Mouse (Mus musculus) forebrain, embryonic 11.5 days (tissue): Measurements from ENCODE around the gene Slc35f2. TPM values are rescaled to one million over a fixed set of nuclear protein-coding genes. Genes with fewer than 3 reads are reported as not detected.

Experiments used
- ATAC-seq: fragments of 200-750 bp; cut with Nextera tagmentation; replicated peaks from 2 replicates; pipeline ENCODE4 v1.8.0; 2017; ENCODE audit warnings: moderate TSS enrichment; ENCODE audit not compliant: low FRiP score
- DNase-seq: peaks from one replicate; pipeline ENCODE4 v3.0.0-alpha.2; 2017; ENCODE audit warnings: low spot score
- H3K27ac ChIP-seq: fragments of 300-500 bp; sonication (generic); 2 replicates; pipeline ENCODE4 v1.5.1; 2014; ENCODE audit warnings: low read depth, low read length
- H3K27me3 ChIP-seq: fragments of 300-500 bp; sonication (generic); 2 replicates; pipeline ENCODE4 v1.6.1; 2014; ENCODE audit warnings: mild to moderate bottlenecking, low read length, mixed read lengths; ENCODE audit not compliant: control insufficient read depth, insufficient read depth
- H3K36me3 ChIP-seq: fragments of 300-500 bp; sonication (generic); 2 replicates; pipeline ENCODE4 v1.6.1; 2014; ENCODE audit warnings: mild to moderate bottlenecking, low read length, moderate library complexity, mixed read lengths; ENCODE audit not compliant: control insufficient read depth, insufficient read depth
- H3K4me1 ChIP-seq: fragments of 300-500 bp; sonication (generic); replicated peaks from 2 replicates; pipeline ENCODE4 v1.6.1; 2014; ENCODE audit warnings: low read length, mixed read lengths; ENCODE audit not compliant: control insufficient read depth, insufficient read depth
- H3K4me2 ChIP-seq: fragments of 300-500 bp; sonication (generic); 2 replicates; pipeline ENCODE4 v1.6.1; 2014; ENCODE audit warnings: low read depth, mild to moderate bottlenecking, low read length, moderate library complexity, mixed read lengths; ENCODE audit not compliant: severe bottlenecking
- H3K4me3 ChIP-seq: fragments of 300-500 bp; sonication (generic); 2 replicates; pipeline ENCODE4 v1.5.1; 2014; ENCODE audit warnings: low read depth, low read length
- H3K9ac ChIP-seq: fragments of 300-500 bp; sonication (generic); 2 replicates; pipeline ENCODE4 v1.6.1; 2014; ENCODE audit warnings: low read length
- H3K9me3 ChIP-seq: fragments of 300-500 bp; sonication (generic); 2 replicates; pipeline ENCODE4 v1.6.1; 2016; ENCODE audit warnings: low read length, mixed read lengths; ENCODE audit not compliant: control insufficient read depth
- WGBS: fragments of 180-500 bp; shearing (Covaris S2); extraction: QIAGEN DNeasy Blood & Tissue Kit; methylation state at CpG from one replicate; pipeline ENCODE4 v1.1.7; 2014; 5-methylcytosine and 5-hydroxymethylcytosine counted together
- polyA plus RNA-seq: library from polyadenylated mRNA; unstranded; fragments of >200 nt; fragmentation: Nextera tagmentation; extraction: Ambion mirVana; gene quantifications from 2 replicates; pipeline ENCODE4 v1.2.1, GENCODE M21; 2014

The Slc35f2 gene
- polyA plus RNA-seq, 1 experiment from 2014 or later, result 4.6 TPM

DNA sequence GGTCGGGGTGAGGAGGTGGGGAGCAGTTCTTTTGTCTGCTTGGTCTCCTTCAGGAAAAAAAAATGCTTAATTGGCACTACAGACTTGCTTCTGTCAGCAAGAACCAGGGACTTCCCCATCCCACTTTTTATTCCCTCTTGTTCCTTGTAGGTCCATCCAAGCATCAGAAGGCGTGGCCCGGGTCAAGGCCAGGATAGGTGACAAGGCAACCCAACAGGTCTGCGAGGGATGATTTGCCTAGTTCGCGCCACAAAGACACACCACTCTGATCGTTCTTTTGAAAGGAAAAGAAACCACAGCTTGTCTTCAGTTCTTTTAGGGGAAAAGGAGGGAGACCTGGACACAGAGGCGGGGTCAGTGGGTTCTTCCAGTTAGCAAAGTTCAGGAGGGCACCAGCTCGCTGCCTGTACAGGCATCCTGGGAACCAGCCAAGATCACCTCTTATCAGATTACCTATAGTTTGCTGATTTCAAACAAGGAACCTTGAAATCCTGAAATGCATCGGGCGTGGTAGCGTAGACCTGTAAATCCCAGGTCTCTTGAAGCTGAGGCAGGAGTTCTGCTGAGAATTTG is 481 bp upstream of the Slc35f2 start:
- DNase-seq, result no peak
- Histone ChIP-seq H3K9ac (no peak overlapping the region), H3K9me3 (no peaks in the 10 kb centered on the region), H3K4me2 (peak overlapping the region; percentile 98), H3K27ac (no peak overlapping the region), H3K27me3 (peaks cover 18% of the 10 kb centered on the region), H3K4me3 (peak overlapping the region; percentile 54), H3K36me3 (no peaks in the 10 kb centered on the region), H3K4me1 (peaks cover 8% of the 10 kb centered on the region)
- 47% methylated on average over 12 of the region's 12 CpGs for WGBS
- no peak for ATAC-seq

GRCm38 (mm10) chr9:53772121-53772561 is 803 bp downstream of the Slc35f2 start:
- Histone ChIP-seq H3K36me3 (no peaks in the 10 kb centered on the region), H3K9me3 (no peaks in the 10 kb centered on the region), H3K4me2 (peak overlapping the region; percentile 98), H3K4me3 (peak overlapping the region; percentile 54), H3K9ac (peak overlapping the region; percentile 56), H3K27me3 (peaks cover 18% of the 10 kb centered on the region), H3K27ac (no peak overlapping the region), H3K4me1 (peaks cover 8% of the 10 kb centered on the region)
- ATAC-seq, result no peak
- WGBS, result 2% methylated on average over 17 of the region's 17 CpGs
- DNase-seq, result peak; percentile 55

GRCm38 (mm10) chr9:53775511-53775910 is 4.2 kb downstream of the Slc35f2 start:
- ATAC-seq, result no peak
- WGBS, result 79% methylated on average over 2 of the region's 2 CpGs
- no peak overlapping the region for H3K4me3 ChIP-seq
- H3K9me3 ChIP-seq, result no peaks in the 10 kb centered on the region
- no peak for DNase-seq
- H3K36me3 ChIP-seq, result no peaks in the 10 kb centered on the region
- H3K27ac ChIP-seq, result no peak overlapping the region
- peaks cover 16% of the 10 kb centered on the region for H3K27me3 ChIP-seq
- H3K4me2 ChIP-seq, result no peak overlapping the region
- peaks cover 8% of the 10 kb centered on the region for H3K4me1 ChIP-seq
- H3K9ac ChIP-seq, result no peak overlapping the region

GRCm38 (mm10) chr9:53786561-53787407 is 15.4 kb downstream of the Slc35f2 start:
- Histone ChIP-seq H3K4me1 (no peaks in the 10 kb centered on the region), H3K27me3 (no peaks in the 10 kb centered on the region), H3K9ac (no peak overlapping the region), H3K9me3 (no peaks in the 10 kb centered on the region; the same call in 1 of the 2 replicates), H3K4me3 (no peak overlapping the region), H3K27ac (no peak overlapping the region), H3K36me3 (no peaks in the 10 kb centered on the region), H3K4me2 (no peak overlapping the region)
- 86% methylated on average over 16 of the region's 16 CpGs for WGBS
- DNase-seq (no peak), ATAC-seq (no peak)

GRCm38 (mm10) chr9:53793830-53794330 is 22.5 kb downstream of the Slc35f2 start:
- no peaks in the 10 kb centered on the region for H3K36me3 ChIP-seq
- no peaks in the 10 kb centered on the region for H3K4me1 ChIP-seq
- H3K9ac ChIP-seq, result no peak overlapping the region
- no peaks in the 10 kb centered on the region for H3K9me3 ChIP-seq
- no peaks in the 10 kb centered on the region for H3K27me3 ChIP-seq
- WGBS, result 52% methylated on average over 1 of the region's 1 CpGs
- DNase-seq (no peak), ATAC-seq (no peak)
- no peak overlapping the region for H3K4me2 ChIP-seq
- no peak overlapping the region for H3K4me3 ChIP-seq
- H3K27ac ChIP-seq, result no peak overlapping the region

DNA sequence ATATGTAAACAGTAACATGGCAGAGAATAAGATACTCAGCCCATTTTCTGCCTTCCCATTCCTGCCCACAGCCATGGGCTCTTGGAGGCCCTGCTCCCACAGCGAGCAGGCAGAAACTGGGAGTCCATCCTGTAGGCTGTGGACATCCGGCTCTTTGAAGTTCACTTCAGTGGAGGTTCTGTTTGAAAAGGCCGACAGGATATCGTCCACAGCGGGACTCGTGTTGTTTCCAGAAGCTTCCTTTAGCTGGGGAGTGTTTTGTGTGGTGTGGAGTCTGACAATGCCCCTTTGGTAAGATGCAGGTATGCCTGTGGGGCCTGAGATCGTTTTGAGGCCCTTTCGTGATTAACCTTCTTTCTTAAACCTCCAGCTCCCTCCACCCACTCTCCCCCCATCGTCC is 23.2 kb downstream of the Slc35f2 start:
- Histone ChIP-seq H3K27me3 (no peaks in the 10 kb centered on the region), H3K27ac (0 out of 2 replicates have a peak overlapping the region, but pooled peaks have one; percentile 37), H3K9ac (no peak overlapping the region), H3K4me3 (no peak overlapping the region), H3K36me3 (no peaks in the 10 kb centered on the region), H3K9me3 (no peaks in the 10 kb centered on the region), H3K4me1 (no peaks in the 10 kb centered on the region), H3K4me2 (no peak overlapping the region)
- DNase-seq, result peak; percentile 52
- WGBS, result 51% methylated on average over 9 of the region's 9 CpGs
- 0 out of 2 replicates have a peak, but pooled peaks have one; percentile 10 for ATAC-seq

- Histone ChIP-seq H3K9me3 (no peaks in the 10 kb centered on the region), H3K9ac (no peak overlapping the region), H3K36me3 (no peaks in the 10 kb centered on the region), H3K27me3 (no peaks in the 10 kb centered on the region), H3K4me2 (no peak overlapping the region), H3K4me3 (no peak overlapping the region), H3K4me1 (no peaks in the 10 kb centered on the region), H3K27ac (no peak overlapping the region)
- DNase-seq, result no peak
- no peak for ATAC-seq
These were observed 24.0 kb downstream of the Slc35f2 start for GRCm38 (mm10) chr9:53795351-53795750.

DNA sequence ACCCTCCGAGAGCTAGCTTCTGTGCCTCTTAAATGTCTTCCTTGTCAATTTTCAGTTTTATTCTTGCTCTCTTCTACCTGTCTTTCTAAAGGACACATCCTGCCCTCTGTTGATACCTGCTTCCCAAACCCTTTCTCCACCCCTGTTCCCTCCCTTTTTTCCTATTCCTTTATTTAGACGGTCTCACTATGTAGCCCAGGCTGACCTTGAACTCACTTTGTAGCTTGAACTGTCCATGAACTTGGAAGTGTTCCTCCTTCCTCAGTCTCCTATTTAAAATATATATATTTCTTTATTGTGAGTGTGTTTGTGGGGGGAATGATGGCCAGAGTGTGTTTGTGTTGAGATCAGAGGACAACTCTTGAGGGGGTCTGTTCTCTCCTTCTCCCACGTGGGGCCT is 25.0 kb downstream of the Slc35f2 start:
- H3K4me2 ChIP-seq, result no peak overlapping the region
- H3K9me3 ChIP-seq, result no peaks in the 10 kb centered on the region
- H3K9ac ChIP-seq, result no peak overlapping the region
- 79% methylated on average over 3 of the region's 3 CpGs for WGBS
- H3K4me1 ChIP-seq, result no peaks in the 10 kb centered on the region
- DNase-seq (no peak), ATAC-seq (no peak)
- H3K36me3 ChIP-seq, result no peaks in the 10 kb centered on the region
- H3K27ac ChIP-seq, result no peak overlapping the region
- no peak overlapping the region for H3K4me3 ChIP-seq
- H3K27me3 ChIP-seq, result no peaks in the 10 kb centered on the region
